Mouse (Mus musculus) urinary bladder, postnatal 14 days (tissue): ENCODE results near the gene Smim11.

Source experiments
- DNase-seq: peaks from one replicate; pipeline ENCODE4 v3.0.0; 2021; ENCODE audit warnings: low spot score

Gene Smim11

GRCm38 (mm10) chr16:92319353-92320109, 18.4 kb downstream of the Smim11 start:
- peak; percentile 48 for DNase-seq

GRCm38 (mm10) chr16:92320361-92320760, 19.3 kb downstream of the Smim11 start:
- no peak for DNase-seq

- no peak for DNase-seq
These were observed 20.3 kb downstream of the Smim11 start, which contains the start of gene Fam243 for GRCm38 (mm10) chr16:92321341-92321740. TSS of gene Fam243 (minus strand) at chr16:92321441.

- DNase-seq = no peak
These were observed 23.4 kb downstream of the Smim11 start for GRCm38 (mm10) chr16:92324309-92325061.

DNA sequence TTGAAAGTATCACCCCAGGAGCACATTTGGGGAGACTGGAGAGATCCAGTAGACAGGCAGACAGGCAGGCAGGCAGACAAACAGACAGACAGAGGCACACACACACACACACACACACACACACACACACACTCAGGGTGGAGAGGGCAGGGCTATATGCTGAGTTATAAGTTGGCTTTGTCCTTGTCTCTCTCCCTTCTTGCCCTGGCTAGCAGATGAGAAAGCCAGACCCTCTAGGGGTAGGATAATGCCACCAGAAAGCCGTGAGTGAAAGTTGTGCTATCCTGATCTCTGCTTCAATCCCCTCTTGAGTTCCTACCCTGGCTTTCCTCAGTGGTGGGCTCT, 23.9 kb downstream of the Smim11 start:
- no peak for DNase-seq

GRCm38 (mm10) chr16:92327911-92328310, 26.8 kb downstream of the Smim11 start:
- no peak for DNase-seq

- DNase-seq = no peak
These were observed 29.9 kb downstream of the Smim11 start for GRCm38 (mm10) chr16:92330966-92331365.

DNA sequence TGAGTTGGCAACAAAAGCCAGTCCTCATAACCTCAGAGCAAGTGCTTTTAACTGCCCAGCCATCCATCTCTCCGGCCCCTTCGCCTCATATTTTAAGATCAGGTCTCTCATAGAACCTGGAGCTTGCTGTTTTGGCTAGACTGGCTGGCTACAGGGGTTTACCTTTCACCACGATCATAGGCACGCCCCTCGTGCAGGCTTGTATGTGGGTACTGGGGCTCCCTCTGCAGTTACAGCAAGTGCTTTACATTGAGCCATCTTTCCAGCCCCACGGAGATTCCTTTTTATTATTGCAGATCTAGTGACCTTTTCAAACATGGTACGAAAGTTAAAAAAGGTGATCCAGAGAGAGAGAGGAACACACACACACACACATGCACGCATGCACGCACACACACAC, 33.5 kb downstream of the Smim11 start:
- DNase-seq = no peak

- peak; percentile 85 for DNase-seq
These were observed 35.2 kb downstream of the Smim11 start for GRCm38 (mm10) chr16:92336280-92336679.

DNA sequence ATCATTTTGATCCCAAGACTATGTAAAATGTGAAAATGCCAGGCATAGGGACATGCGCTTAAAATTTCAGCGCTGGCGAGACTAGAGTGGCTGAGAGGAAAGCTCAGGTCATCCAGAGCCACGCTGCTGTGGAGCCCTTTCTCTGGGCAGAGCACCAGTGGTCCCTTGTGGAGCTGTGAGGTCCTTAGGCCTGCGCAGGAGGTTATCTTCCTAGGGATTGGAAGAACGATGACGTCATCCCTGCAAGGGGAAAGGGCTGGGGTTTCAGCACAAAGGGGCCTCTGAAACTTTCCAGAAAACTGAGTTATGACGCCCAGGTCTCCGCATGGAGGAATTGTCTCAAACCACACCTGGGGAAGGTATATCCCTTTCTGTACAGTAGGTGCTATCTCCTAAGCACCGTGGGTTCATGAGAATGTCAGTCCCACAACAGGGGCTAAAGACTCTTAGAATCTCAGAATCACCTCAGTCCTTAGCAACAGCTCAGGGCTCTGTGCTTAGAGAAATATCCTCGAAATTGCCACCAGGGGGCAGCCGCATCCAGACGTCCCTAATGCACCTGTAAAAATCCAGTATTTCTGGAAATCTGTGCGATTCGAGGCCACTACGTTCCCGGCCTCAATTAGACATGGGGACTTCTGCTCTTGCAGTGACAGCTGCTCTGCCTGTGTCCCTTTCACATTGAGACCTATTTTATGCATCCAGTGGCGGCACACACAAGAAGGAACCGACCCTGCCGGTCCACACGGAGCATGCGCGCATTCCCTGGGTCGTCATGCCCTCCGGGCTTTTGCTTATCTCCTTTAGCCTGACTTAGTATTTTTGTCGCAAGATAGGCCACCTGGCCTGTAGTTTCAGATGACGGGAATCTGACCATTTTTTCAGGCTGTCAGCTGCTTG, 39.8 kb downstream of the Smim11 start:
- peak; percentile 77 for DNase-seq

- no peak for DNase-seq
These were observed 44.1 kb downstream of the Smim11 start for GRCm38 (mm10) chr16:92345177-92345576.

DNA sequence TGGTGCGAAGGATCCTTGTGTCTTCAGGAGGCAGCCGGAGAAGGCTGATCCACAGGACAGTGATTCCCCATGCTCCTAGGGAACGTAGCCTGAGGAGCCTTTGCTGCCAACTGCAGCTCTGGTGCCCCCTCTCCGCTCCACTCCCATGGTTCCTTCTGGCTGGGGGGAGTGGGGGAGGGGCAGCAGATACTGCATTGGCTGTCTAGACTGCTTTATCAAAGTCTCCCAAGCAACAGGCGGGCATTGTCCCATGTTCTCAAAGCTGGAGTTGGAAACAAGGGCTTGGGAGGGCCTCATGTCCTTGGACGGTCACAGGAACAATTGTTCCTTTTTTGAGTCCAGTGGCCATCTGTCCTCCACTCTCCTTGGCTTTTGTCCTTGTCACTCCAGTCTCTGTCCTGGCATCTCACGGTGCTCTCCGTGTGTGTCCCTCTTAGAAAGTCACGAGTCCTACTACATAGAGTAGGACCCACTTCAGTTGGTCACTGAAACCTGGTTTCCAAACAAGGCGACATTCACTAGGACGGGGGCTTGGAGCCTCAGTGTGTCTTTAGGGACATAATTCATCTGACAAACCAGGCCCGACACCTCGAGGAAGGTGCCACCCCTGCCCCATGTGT, 45.3 kb downstream of the Smim11 start:
- no peak for DNase-seq

DNA sequence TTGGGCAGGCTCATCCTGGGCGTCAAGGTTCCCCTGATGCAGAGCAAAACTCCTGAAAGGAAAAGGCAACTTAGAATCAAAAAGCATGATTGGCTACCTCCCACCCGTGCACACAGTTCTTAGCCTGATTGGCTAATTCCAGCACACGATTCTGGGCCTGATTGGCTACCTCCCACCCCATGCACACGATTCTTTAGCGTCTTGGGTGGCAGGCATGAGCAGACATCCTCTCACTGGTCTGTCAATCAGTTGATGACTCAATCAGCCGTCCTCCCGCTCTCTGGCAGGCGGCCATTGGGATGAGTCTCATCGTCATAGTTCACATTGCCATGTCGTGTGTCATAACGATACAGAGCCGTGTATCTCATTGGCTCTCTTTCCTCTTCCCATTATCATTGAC, 47.9 kb downstream of the Smim11 start:
- peak; percentile 59 for DNase-seq

GRCm38 (mm10) chr16:92353295-92353694, 52.2 kb downstream of the Smim11 start:
- DNase-seq = no peak

DNA sequence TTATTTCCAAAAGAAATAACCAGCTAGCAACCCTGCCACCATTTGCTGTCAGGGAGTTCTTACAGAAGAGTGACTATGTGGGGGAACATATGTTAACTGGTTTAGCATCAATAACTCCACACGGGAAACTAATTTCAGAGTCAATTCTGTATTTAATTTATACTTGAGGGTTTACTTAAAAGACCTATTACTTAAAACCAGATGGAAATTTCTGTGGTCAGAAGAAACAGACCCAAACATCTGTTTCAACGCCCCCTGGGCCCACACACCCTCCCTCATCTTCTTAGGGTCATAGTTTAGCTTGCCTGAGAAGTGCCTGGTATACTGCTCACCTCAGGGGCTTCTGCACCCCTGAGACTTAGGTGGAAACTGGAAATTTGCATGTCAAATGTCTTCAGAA, 52.8 kb downstream of the Smim11 start:
- DNase-seq = no peak

- no peak for DNase-seq
These were observed 54.3 kb downstream of the Smim11 start for GRCm38 (mm10) chr16:92355366-92355765.

GRCm38 (mm10) chr16:92355982-92356381, 54.9 kb downstream of the Smim11 start:
- DNase-seq = no peak

GRCm38 (mm10) chr16:92357023-92357422, 55.9 kb downstream of the Smim11 start:
- DNase-seq = no peak

- DNase-seq = no peak
These were observed 56.5 kb downstream of the Smim11 start for GRCm38 (mm10) chr16:92357566-92357965.

DNA sequence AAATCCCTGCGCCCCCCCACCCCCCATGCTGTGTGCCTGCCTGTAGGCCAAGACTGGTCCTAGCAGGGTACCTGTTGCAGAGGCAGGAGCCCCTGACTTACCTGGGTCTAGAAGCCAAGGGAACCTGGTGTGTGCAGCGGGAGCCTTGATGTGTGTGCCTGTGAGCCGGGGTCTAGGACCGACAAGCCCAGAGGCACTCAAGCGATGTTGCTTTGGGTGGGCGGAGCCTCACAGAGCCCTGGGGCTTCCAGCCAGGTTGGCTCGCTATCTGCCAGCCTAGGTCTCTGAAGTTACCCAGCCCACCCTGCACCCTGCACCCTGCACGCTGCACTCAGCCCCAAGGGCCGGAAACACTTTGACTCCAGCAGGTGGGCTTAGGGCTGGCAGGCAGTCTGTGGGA, 57.6 kb downstream of the Smim11 start:
- no peak for DNase-seq

DNA sequence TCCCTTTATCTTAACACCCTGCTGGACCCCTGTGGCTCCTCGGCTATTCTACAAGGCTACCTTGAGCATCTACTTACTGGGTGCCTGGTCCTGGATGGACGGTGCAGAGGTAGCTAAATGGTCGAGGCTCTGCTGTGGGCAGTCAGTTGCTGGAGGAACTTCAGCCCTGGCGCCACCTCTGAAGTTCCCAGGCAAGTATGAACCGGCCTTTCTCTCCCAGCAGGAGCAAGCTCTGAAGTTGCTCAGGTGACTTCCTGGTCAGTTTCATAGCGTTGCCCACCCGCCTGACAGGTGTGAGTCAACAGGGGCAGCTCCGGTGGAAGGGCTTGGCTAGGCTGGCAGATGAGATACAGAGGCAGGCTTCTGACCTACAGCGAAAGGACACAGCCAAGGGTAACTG, 58.1 kb downstream of the Smim11 start, which contains the start of gene Kcne1:
Gene Kcne1 (minus strand): TSS at position 240 of the 400 bp plus-strand sequence.
- DNase-seq = peak; percentile 66

- DNase-seq = no peak
These were observed 59.6 kb downstream of the Smim11 start for GRCm38 (mm10) chr16:92360711-92361110.
